ENCODE assay signal across 24 mouse cellular contexts in genomic region chr10:85266148-85266547, GRCm38 (mm10).
DNase-seq lines count a peak whose midpoint lies in the region; ATAC-seq and TF ChIP-seq lines count a peak whose summit lies in the region.
"Had no signal": no experiment of that assay in that cellular context is flagged by ENCODE, and none has a peak within 500 bp of the region (broad histone marks: within the 10 kb centered on the region; RNA-seq: fewer than 3 reads in every experiment).

No protein-coding gene starts in this region.

- WGBS in liver, embryonic 16.5 days (ENCODE audit: insufficient replicate concordance) = 25% methylated on average over 10 of the region's 10 CpGs
- 24% methylated on average over 10 of the region's 10 CpGs for whole genome bisulfite sequencing in liver, embryonic 11.5 days

- no peaks in the 10 kb centered on the region for H3K27me3 ChIP-seq in liver, embryonic 16.5 days (ENCODE audit: control insufficient read depth, insufficient read depth, low read depth, low read length)
- no peaks in the 10 kb centered on the region for H3K27me3 ChIP-seq in liver, embryonic 11.5 days (replicated peaks; ENCODE audit: control insufficient read depth, insufficient read depth, low read length)
- H3K27me3 ChIP-seq: embryonic facial prominence, embryonic 13.5 days; forebrain, embryonic 13.5 days; heart, embryonic 15.5 days had no signal

- no peaks in the 10 kb centered on the region for H3K4me1 ChIP-seq in liver, embryonic 16.5 days (ENCODE audit: control insufficient read depth, low read depth, low read length)
- H3K4me1 ChIP-seq in liver, embryonic 11.5 days (replicated peaks; ENCODE audit: control insufficient read depth, insufficient read depth, low read length) = no peaks in the 10 kb centered on the region
- H3K4me1 ChIP-seq: embryonic facial prominence, embryonic 13.5 days; forebrain, embryonic 13.5 days had no signal

- no peaks in the 10 kb centered on the region for H3K36me3 ChIP-seq in liver, embryonic 16.5 days (ENCODE audit: control insufficient read depth, insufficient read depth)
- no peaks in the 10 kb centered on the region for H3K36me3 ChIP-seq in liver, embryonic 11.5 days (ENCODE audit: control insufficient read depth, insufficient read depth, low read length)
- H3K36me3 ChIP-seq: embryonic facial prominence, embryonic 13.5 days; G1E; heart, embryonic 15.5 days had no signal

- no peak overlapping the region for H3K4me3 ChIP-seq in liver, embryonic 16.5 days (ENCODE audit: low read depth, low read length)
- no peak overlapping the region for H3K4me3 ChIP-seq in liver, embryonic 11.5 days (ENCODE audit: low read depth, low read length)
- H3K4me3 ChIP-seq in left cerebral cortex, adult 2 months = no peak overlapping the region
- H3K4me3 ChIP-seq: embryonic facial prominence, embryonic 13.5 days; forebrain, embryonic 13.5 days; gastrocnemius, adult 2 months; heart, embryonic 15.5 days had no signal

- no peak overlapping the region for H3K27ac ChIP-seq in liver, embryonic 16.5 days (ENCODE audit: low read length)
- H3K27ac ChIP-seq in liver, embryonic 11.5 days (ENCODE audit: low read depth, low read length) = no peak overlapping the region
- no peak overlapping the region for H3K27ac ChIP-seq in left cerebral cortex, adult 2 months
- H3K27ac ChIP-seq: embryonic facial prominence, embryonic 13.5 days; forebrain, embryonic 13.5 days; gastrocnemius, adult 2 months; heart, embryonic 15.5 days; hindbrain, embryonic 14.5 days had no signal

- no peak for DNase-seq in liver, embryonic 11.5 days (ENCODE audit: low spot score)
- peak; percentile 41 for DNase-seq in lung, postnatal 36 days
- DNase-seq in lung, postnatal 10 days = no peak
- no peak for DNase-seq in adrenal gland, postnatal 36 days
- DNase-seq in left cerebral cortex, adult 2 months (ENCODE audit: extremely low spot score in 1 of 2, low spot score in 2 of 2) = no peak
- DNase-seq: adrenal gland, adult 8-10 months; B cell, adult 2 months; cerebellum, adult 11-12 months; cerebellum, adult 9-10 months; cerebellum, postnatal 25 days; gastrocnemius, adult 2 months; gastrocnemius, postnatal 25 days; heart, adult 18-20 months; heart, postnatal 14 days had no signal

- H3K9ac ChIP-seq in liver, embryonic 16.5 days (ENCODE audit: low read depth, low read length) = no peak overlapping the region
- no peak overlapping the region for H3K9ac ChIP-seq in liver, embryonic 11.5 days (ENCODE audit: low read depth, low read length)
- H3K9ac ChIP-seq: embryonic facial prominence, embryonic 13.5 days; forebrain, embryonic 13.5 days; heart, embryonic 15.5 days; hindbrain, embryonic 14.5 days had no signal

- ATAC-seq in liver, embryonic 16.5 days (ENCODE audit: low read depth) = peak; percentile 32; the same call in 1 of the 2 replicates
- ATAC-seq in liver, embryonic 11.5 days (replicated peaks; ENCODE audit: low FRiP score) = no peak
- peak; percentile 91 for ATAC-seq in megakaryocyte, adult 5-6 weeks (ENCODE audit: poor library complexity, severe bottlenecking)
- peak; percentile 39; the same call in 1 of the 2 replicates for ATAC-seq in neutrophil, adult 5-6 weeks (ENCODE audit: extremely low read depth, insufficient number of reproducible peaks, low FRiP score, poor library complexity, severe bottlenecking)
- ATAC-seq: CD4-positive, CD25-positive, alpha-beta regulatory T cell, adult 4 months; forebrain, embryonic 13.5 days had no signal

- no peak overlapping the region for H3K4me2 ChIP-seq in liver, embryonic 16.5 days (ENCODE audit: low read depth, low read length)
- no peak overlapping the region for H3K4me2 ChIP-seq in liver, embryonic 11.5 days
- H3K4me2 ChIP-seq: embryonic facial prominence, embryonic 13.5 days; forebrain, embryonic 13.5 days; heart, embryonic 11.5 days; heart, embryonic 15.5 days; hindbrain, embryonic 14.5 days had no signal

- intact Hi-C loops in left cerebral cortex, adult 2 months (cut with DNase I) = no loop called here

- H3K9me3 ChIP-seq in liver, embryonic 16.5 days (replicated peaks; ENCODE audit: control insufficient read depth, low read length) = no peaks in the 10 kb centered on the region
- H3K9me3 ChIP-seq in liver, embryonic 11.5 days (ENCODE audit: control insufficient read depth, low read length) = no peaks in the 10 kb centered on the region
- H3K9me3 ChIP-seq: embryonic facial prominence, embryonic 13.5 days; forebrain, embryonic 13.5 days; heart, embryonic 15.5 days had no signal

- no peak for TF ChIP-seq CTCF in left cerebral cortex, adult 2 months (IDR thresholded peaks at IDR 0.05)
